Mouse (Mus musculus) heart, adult 2 months (tissue): ENCODE data around the gene Cyp27b1.

Source experiments
- CTCF ChIP-seq: fragments of 200-600 bp; IDR thresholded peaks from 2 replicates; pipeline ENCODE4 v1.8.1; 2022; ENCODE audit warnings: antibody characterized with exemption, mild to moderate bottlenecking, moderate library complexity
- EP300 ChIP-seq: fragments of 200-500 bp; IDR thresholded peaks from 2 replicates; pipeline ENCODE4 v1.6.1; 2011; ENCODE audit warnings: low read depth, low read length, control low read depth; ENCODE audit not compliant: insufficient read depth

- no peak for TF ChIP-seq CTCF
- no peak for TF ChIP-seq EP300
These were observed 43.7 kb downstream of the Cyp27b1 start for GRCm38 (mm10) chr10:127091507-127092396.
